Mouse (Mus musculus): ENCODE results near the gene Ttc29.

Gene Ttc29

DNA sequence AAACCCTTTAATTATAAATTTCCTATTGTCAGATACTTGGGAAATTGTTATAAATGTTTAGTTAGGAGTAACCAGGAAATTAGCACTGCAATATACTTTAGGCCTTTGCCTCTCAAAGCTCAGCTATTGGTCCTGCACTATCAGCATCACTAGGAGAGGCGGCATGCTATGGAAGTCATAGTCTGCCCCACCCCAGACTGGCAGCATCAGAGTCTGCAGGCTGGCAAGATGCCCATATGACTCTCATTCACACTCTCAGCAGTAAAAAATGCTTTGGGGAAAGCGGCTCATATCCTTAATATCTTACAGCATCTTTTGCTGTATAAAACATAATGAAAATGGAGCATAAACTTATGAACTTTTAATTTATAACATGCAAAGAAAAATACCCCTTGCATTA is 64.3 kb downstream of the Ttc29 start:
- DNase-seq (ENCODE audit: low spot score in 2 of 2), result peak in 1 of 2 experiments; percentile 8

DNA sequence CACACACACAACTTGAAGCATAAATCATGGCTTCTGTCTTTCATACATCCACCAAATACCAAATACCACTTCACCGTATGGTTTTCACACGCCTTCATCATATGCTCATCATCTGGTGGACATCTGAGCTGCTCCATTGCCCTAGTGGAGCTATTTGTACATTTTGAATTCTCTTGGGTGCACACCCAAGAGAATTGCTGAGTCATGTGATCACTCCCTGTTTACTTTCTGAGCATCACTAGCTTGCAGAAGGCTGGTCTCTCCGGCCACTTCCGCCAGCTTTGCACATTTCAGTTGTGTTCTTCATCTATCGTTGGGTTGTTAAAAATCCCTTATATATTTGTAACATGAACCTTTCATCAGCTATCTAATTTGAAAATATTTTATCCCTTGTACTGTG is 65.5 kb downstream of the Ttc29 start:
- no peak for DNase-seq (ENCODE audit: low spot score in 2 of 2)

DNA sequence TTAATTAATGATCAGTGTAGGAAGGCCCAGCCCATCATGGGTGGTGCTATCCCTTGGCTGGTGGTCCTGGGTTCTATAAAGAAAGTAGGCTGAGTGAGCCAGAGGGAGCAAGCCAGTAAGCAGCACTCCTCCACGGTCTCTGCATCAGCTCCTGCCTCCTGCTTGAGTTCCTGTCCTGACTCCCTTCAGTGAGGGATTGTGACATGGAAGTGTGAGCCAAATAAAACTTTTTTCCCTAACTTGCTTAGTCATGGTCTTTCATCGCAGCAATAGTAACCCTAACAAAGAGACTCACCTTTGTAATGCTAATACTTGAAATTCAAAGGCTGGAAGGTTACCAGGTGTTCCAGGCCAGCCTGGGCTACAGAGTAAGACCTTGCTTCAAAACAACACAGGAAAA is 71.7 kb downstream of the Ttc29 start:
- no peak for DNase-seq (ENCODE audit: low spot score in 2 of 2)

- DNase-seq (ENCODE audit: low spot score in 2 of 2), result no peak
These were observed 72.3 kb downstream of the Ttc29 start for GRCm38 (mm10) chr8:78285366-78285765.

- DNase-seq (ENCODE audit: low spot score in 2 of 2), result no peak
These were observed 76.4 kb downstream of the Ttc29 start for GRCm38 (mm10) chr8:78289374-78289971.

DNA sequence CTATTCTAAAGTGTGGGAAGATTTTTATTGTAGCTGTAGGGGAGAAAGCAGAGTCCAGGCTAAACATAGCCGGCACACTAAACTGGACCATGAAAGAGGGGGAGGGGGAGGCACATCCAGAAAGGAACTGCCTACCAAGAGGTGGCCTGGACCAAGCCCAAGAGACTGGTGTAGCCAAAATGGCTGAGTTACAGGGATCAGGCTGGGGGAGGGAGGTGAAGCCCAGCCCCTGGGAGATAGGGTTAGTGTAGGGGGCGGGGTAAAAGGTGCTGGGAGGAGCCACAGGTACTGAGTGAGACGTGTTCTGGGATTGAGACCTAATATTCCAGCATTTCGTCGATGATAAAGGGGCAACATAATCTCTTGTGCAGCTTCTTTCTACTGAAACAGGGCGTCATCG is 77.2 kb downstream of the Ttc29 start:
- DNase-seq (ENCODE audit: low spot score in 2 of 2), result no peak

- DNase-seq (ENCODE audit: low spot score in 2 of 2), result no peak
These were observed 82.4 kb downstream of the Ttc29 start for GRCm38 (mm10) chr8:78295494-78295893.

- DNase-seq (ENCODE audit: low spot score in 2 of 2), result no peak
These were observed 90.5 kb downstream of the Ttc29 start for GRCm38 (mm10) chr8:78303579-78303978.

GRCm38 (mm10) chr8:78306604-78307003 is 93.5 kb downstream of the Ttc29 start:
- no peak for DNase-seq (ENCODE audit: low spot score in 2 of 2)

DNA sequence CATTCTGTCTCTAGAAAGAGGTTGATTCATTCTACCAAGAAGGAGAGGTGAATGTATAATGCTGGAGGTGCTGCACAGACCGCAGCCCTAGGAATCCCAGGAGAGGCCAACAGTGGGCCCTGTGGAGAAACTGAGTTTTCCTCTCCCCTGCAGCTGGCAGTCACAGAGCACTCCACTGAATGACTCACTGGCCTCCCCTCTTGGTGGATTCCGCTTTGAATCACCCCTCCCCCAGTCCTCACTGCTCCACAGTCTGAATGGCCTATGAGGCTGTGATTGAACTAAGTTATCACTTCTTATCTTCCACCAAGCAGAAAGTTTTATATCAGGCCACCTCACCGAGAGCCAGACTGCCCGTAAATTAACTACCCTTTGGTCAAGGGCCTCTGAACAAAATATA is 94.0 kb downstream of the Ttc29 start:
- DNase-seq (ENCODE audit: low spot score in 2 of 2), result no peak

DNA sequence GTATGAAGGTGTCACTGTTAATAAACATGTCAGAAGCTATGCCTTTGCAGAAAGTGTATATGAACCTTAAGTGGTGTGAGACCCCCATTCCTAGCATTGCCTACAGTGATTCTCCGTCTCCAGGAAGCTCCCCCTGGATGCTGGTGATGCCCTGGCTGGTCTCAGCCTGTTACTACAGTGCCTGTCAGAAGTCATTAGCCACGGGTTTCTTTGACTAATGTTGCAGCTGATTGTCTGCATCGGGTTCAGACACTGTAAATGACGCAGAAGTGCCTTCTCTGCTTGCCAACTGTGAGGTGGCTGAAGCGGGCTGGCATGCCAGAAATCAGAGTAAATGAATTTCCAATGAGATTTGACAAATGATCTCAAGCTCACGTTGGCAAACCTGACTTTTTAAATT is 96.4 kb downstream of the Ttc29 start:
- DNase-seq (ENCODE audit: low spot score in 2 of 2), result peak in 1 of 2 experiments; percentile 48

- DNase-seq (ENCODE audit: low spot score in 2 of 2), result no peak
These were observed 102.5 kb downstream of the Ttc29 start for GRCm38 (mm10) chr8:78315576-78315975.

DNA sequence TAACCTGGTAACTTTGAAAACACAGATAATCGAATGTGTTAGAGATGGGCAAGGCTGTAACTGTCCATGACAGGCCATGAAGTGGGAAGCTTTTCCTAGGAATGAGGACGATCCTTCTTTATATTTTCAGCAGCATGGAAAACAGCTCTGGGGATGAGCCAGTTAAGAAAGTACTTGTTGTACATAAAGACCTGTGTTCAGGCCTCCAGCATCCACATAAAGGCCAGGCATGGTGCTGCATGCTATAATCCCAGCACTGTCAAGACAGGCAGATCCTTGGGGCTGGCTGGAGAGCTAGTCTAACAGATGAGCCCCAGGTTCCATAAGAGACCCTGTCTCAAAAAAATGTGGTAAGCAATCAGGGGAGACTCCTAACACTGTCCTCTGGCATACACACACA is 104.6 kb downstream of the Ttc29 start:
- no peak for DNase-seq (ENCODE audit: low spot score in 2 of 2)

DNA sequence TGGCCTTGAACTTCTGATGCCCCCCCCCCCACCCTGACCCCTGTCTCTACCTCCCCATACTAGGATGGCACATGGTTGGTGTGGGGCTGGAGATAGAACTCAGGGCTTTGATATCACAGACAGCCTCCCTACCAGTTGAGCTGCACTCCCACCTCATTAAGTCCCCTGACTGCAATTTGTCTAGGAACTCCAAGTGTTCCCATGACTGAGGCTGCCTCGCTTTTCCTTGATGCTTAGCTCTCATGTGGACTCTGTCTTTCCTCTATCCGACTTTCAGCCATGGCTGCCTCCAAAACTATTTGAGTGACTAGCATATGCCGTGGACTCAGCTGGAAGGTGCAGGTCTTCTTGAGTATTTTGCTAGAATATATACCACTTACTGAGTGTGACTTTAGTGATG is 110.3 kb downstream of the Ttc29 start:
- DNase-seq (ENCODE audit: low spot score in 2 of 2), result no peak

- peak in 1 of 2 experiments; percentile 55 for DNase-seq (ENCODE audit: low spot score in 2 of 2)
These were observed 127.8 kb downstream of the Ttc29 start for GRCm38 (mm10) chr8:78340689-78341529.

GRCm38 (mm10) chr8:78342151-78342550 is 129.1 kb downstream of the Ttc29 start:
- no peak for DNase-seq (ENCODE audit: low spot score in 2 of 2)

DNA sequence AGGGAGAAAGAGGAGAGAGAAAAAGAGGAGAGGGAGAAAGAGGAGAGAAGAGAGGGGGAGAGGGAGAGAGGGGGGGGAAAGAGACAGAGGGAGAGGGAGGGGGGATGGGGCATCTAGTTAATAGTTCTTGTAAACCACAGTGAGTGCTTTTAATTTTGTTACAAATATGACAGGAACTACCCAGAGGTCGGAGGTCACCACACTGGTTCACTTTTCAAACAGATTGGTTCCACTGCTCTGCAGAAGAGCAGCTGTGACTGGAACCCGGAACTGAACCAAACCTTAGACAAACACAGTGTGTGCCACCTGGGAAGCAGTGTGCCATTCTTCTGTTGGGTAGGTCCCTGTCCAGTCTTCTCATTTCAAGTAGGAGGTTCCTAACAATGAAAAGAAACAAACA is 130.9 kb downstream of the Ttc29 start:
- DNase-seq (ENCODE audit: low spot score in 2 of 2), result no peak

GRCm38 (mm10) chr8:78345705-78346104 is 132.6 kb downstream of the Ttc29 start:
- DNase-seq (ENCODE audit: low spot score in 2 of 2), result no peak

GRCm38 (mm10) chr8:78346131-78346621 is 133.1 kb downstream of the Ttc29 start:
- peak in 1 of 2 experiments; percentile 18 for DNase-seq (ENCODE audit: low spot score in 2 of 2)

GRCm38 (mm10) chr8:78353902-78354301 is 140.8 kb downstream of the Ttc29 start:
- peak in 1 of 2 experiments; percentile 63 for DNase-seq (ENCODE audit: low spot score in 2 of 2)

DNA sequence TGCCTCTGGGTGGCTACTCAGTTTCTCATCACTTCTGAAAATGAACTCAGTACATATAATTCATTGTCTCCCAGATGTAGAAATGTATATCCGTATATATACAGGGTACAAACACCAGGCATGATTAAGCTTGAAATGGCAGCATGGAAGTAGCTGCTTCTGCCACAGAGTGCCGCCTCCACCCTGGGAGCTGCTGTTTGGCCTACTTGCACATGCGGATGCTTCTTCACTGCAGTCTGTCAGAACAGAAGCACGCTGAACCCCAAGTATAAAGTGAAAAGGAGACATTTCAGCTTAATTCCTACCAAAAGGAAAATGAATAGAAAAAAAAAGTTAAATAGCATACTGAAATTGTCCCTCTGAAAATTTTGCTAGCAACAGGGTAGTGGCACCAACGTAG is 141.7 kb downstream of the Ttc29 start:
- DNase-seq (ENCODE audit: low spot score in 2 of 2), result no peak

GRCm38 (mm10) chr8:78390756-78391155 is 177.7 kb downstream of the Ttc29 start:
- no peak for DNase-seq (ENCODE audit: low spot score in 2 of 2)

DNA sequence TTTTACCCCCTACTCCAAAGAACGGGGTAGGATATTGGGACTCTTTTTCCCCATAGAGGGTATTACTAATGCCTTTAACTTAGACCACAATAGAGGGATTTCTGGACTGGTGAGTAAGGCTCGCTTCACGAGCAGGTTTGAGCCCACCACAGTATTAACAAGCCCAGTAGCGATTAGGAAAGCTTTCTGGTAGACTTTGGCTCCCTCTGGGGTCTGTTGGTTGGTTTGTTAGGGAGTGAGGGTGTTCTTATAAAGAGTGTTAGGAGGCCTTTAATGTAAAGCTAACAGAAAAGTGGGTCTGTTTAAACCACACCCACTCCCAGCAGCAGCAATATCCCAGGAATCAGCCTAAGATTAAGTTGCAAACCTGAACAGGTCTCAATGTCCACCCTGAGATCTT is 206.2 kb downstream of the Ttc29 start:
- DNase-seq (ENCODE audit: low spot score in 2 of 2), result no peak

All from cerebellum, postnatal 4 days (tissue).